Mouse (Mus musculus) monocyte, adult 5-6 weeks (primary cell): ENCODE measurements around the gene Ankrd52. TPM values are rescaled to one million over a fixed set of nuclear protein-coding genes. Genes with fewer than 3 reads are reported as not detected.

Source experiments
- ATAC-seq: fragments of 153-309, 156-312 bp; replicated peaks from 2 replicates; pipeline ENCODE4 v1.8.0; 2017; ENCODE audit warnings: mild to moderate bottlenecking; ENCODE audit not compliant: low TSS enrichment, insufficient number of reproducible peaks, severe bottlenecking, poor library complexity, low FRiP score
- total RNA-seq: library from RNA; stranded (forward); fragments of 200-1000, 200-491, 200-594 nt; gene quantifications from 3 replicates; pipeline ENCODE4 v1.2.3, GENCODE M21; 2017

The Ankrd52 gene
- total RNA-seq, 1 experiment from 2014 or later, result 8.3 TPM

GRCm38 (mm10) chr10:128425260-128425659, 48.3 kb downstream of the Ankrd52 start:
- no peak for ATAC-seq

DNA sequence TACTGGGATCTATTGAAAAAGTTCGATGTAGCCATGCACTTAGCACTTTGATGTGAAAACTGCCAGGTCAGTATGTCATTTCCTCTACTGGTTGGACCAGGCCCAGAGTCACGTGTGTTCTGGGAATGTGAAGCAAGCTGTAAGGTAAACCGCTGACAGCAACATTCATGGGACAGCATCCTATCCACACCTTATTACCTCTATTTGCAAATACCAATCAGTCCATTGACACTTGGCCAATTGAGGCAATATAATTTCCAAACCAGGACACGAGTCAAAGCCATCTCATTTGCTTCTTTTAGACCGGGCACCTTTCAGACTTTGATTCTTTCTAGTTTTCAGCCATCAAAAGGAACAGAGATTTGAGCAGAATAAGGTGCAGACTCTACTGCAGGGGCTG, 52.1 kb downstream of the Ankrd52 start:
- no peak for ATAC-seq

GRCm38 (mm10) chr10:128429454-128429853, 52.5 kb downstream of the Ankrd52 start:
- no peak for ATAC-seq

DNA sequence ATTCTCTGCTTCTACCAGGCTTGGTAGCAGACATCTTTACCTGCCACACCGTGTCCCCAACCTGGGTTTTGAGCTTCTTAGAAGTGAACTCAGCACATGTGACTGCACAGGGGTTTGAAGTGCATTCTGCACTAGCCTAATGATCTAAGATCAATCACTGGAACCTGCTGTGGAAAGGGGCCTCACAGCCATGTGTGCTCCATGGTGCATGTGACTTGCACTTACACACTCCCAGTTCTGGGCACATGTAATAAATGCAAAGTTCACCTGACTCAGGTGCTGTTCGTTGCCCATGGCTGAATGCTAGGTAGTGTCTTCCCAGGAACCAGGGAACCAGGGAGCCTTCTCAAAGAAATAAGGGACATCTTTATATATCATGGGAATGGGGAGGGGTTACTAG, 56.5 kb downstream of the Ankrd52 start:
- ATAC-seq, result no peak

DNA sequence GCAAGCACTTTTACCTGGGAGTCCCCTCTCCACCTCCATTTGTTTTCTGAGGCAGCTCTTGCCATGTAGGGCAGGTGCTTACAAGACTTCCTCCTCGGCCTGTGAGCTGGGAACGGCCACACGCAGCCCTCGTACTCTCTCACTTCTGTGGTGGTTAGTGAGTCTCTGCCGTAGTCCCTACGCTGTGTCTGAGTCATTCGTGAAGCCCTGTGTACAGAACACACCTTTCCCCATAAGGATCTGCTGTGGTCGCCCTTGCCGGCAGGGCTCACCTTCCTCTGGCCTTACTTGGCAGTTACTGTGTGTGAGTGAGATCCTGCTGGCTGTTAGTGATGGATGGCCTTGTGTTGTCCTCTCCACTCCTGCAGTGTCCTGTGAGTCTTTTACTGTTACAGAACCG, 57.8 kb downstream of the Ankrd52 start:
- ATAC-seq, result no peak; the same call in 1 of the 2 replicates

- 0 out of 2 replicates have a peak, but pooled peaks have one; percentile 12 for ATAC-seq
Observed at GRCm38 (mm10) chr10:128435186-128435823, 58.4 kb downstream of the Ankrd52 start.

- ATAC-seq, result no peak
Observed at GRCm38 (mm10) chr10:128435873-128436272, 59.0 kb downstream of the Ankrd52 start.

GRCm38 (mm10) chr10:128436376-128436775, 59.5 kb downstream of the Ankrd52 start:
- ATAC-seq, result no peak

GRCm38 (mm10) chr10:128438675-128439279, 61.9 kb downstream of the Ankrd52 start:
- 0 out of 2 replicates have a peak, but pooled peaks have one; percentile 16 for ATAC-seq

- no peak for ATAC-seq
Observed at GRCm38 (mm10) chr10:128440407-128440806, 63.5 kb downstream of the Ankrd52 start.

DNA sequence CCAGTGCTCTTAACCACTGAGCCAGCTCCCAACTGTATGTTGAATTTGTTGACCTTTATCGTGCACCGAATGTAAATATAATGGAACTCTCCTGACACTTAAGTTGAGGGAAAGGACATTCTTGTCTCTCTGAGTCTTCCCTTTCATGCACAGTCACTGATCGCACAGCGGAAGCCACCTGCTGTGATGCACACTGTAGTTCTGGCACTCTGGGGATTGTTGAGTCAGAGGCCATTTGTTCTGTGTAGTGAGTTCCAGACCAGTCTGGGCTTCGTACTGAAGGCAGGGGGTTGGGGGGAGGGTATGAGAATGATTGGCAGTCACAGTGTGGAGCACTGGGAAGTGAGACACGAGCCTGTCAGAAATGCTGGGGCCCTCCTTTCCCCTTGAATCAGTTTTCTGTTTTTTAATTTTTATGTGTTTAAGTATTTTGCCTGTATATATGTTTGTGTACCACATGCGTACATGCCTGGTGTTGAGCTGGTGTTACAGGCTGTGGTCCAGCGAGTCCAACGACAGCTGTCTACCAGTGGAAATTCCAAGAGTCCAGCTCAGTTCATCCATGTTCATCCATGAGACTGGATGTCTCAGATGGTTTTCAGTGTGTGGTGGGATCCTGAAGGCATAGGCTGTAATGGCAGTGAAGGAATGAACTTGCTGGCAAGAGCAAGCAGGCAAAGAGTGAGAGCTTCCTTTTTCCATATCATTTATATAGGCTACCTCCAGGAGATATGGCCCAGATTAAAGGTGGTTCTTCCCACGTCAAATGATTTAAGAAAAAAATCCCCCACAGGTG, 64.6 kb downstream of the Ankrd52 start:
- no peak for ATAC-seq

DNA sequence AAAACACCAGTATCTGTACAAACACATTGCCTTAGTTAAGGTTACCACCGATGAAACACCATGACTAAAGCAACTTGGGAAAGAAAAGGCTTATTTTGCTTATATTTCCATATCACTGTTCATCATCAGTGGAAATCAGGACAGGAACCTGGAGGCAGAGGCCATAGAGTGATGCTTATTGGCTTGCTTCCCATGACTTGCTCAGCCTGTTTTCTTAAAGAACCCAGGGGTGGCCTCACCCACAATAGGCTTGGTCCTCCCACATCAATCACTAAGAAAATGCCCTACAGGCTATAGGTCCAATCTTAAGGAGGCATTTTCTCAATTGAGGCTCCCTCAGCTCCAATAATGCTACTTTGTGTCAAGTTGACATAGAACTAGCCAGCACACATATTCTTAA, 65.8 kb downstream of the Ankrd52 start:
- ATAC-seq, result no peak

- ATAC-seq, result no peak
Observed at GRCm38 (mm10) chr10:128444354-128444753, 67.4 kb downstream of the Ankrd52 start.

DNA sequence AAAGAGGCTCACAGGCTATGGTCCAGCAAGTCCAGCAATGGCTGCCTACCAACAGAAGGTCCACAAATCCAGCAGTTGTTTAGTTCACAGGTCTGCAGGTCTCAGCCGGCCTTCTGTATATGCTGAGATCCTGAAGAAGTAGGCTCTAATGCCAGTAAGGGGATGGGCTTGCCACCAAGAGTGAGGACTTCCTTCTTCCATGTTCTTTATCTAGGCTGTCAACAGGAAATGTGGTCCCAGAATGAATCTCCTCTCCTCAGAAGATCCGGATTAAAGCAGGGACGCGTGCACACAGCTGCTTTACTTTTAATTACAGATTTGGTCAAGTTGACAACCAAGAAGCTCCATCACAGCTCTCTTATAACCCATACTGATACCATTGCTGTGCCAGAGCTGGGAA, 68.5 kb downstream of the Ankrd52 start:
- no peak for ATAC-seq

DNA sequence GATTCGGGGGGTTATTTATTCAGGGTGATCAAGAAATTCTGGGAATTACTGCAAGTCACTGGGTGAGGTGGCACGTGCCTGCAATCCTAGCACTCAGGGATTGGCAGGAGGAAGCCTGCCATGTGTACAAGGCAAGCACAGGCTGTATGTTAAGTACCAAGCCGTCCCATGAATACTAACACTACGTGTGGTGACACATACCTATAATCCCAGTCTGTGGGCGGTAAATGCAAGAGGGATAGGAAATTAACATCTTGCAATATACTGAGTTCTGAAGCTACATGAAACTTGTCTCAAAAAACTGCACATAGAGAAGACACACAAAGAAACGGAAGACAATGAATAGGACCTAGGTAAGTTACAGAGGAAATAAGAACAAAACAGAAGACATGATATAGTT, 74.1 kb downstream of the Ankrd52 start:
- no peak for ATAC-seq

- ATAC-seq, result no peak
Observed at GRCm38 (mm10) chr10:128454471-128454870, 77.6 kb downstream of the Ankrd52 start.

- ATAC-seq, result peak; percentile 56
Observed at GRCm38 (mm10) chr10:128455280-128455679, 78.4 kb downstream of the Ankrd52 start.

DNA sequence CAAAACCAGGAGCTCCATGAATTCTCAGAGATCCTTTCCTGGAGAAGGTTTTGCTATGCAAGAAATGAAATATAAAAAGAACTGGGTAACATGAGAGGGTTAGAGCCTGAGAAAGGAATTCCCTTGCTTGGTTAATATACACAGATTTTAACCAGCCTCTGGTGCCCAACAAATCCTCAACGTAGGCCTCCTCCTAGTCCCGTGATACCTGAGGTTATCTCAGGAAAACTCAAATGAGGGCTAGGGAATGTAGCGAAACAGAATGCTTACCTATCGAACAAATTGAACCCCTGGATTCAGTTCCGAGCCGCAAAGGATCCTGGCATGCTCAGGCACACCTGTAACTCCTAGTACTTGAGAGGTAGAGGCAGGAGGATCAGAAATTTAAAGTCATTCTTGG, 80.8 kb downstream of the Ankrd52 start:
- ATAC-seq, result no peak
